Mouse (Mus musculus): ENCODE measurements around the gene Hsdl2. TPM values are rescaled to one million over a fixed set of nuclear protein-coding genes. Genes with fewer than 3 reads are reported as not detected.
"Not testable (repeated sequence)": the region's sequence is repeated elsewhere in the genome, so short reads cannot be mapped to it uniquely, and the experiment has no call there.

Hsdl2 gene
- polyA plus RNA-seq, 1 experiment from 2014 or later = 31.6 TPM

DNA sequence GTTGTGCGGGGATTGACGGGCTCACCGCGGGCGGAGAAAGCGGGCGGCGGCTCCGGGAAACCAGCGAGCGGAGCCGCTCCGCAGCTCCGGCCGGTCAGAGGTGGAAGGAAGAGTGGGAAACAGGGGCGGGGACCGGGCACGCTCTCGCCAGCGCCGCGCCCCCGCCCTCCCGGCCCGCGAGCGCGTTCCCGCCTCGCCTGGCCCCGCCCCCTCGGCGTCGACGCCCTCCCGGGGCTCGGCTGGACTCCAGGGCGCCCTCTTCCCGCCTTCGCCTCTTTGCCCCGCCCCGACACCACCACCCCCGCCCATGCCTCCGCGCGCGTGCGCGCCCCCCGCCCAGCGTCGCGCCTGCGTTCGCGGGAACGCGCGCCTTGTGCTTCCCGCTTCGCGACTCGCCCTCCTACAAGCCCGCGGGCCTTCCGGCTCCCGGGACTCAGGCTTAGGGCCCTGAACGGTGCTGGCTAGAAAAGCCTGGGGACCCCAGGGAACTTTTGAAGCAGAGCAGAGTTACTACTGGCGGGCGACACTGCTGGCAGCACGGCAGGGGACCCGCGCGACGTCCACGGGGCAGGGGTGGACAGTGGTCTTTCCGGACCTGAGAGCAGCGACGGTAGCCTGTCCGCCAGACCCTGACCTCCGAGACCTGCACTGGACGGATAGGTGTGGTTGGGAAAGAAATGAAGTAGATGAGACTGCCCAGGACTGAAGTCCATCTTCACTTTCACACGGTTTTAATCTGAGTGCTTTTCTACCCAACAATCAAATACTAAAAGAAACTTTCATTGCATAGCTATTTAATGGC is 32.0 kb upstream of the Hsdl2 start, which contains the start of gene Ptbp3:
Gene Ptbp3, minus strand, starts transcription at position 190 of the 802 bp plus-strand sequence.
- WGBS = under 1% methylated on average over 50 of the region's 83 CpGs
- peak within 1 kb of the TSS; percentile 88 for H3K4me3 ChIP-seq (replicated peaks)
- peak within 1 kb of the TSS; percentile 77 for H3K9ac ChIP-seq (replicated peaks)
- peak within 1 kb of the TSS; percentile 91 for H3K27ac ChIP-seq
- H3K4me2 ChIP-seq (replicated peaks) = peak within 1 kb of the TSS; percentile 78
- peaks cover 9% of the 10 kb centered on the region; the same call in 1 of the 2 replicates for H3K27me3 ChIP-seq
- H3K36me3 ChIP-seq = no peaks in the 10 kb centered on the region
- ATAC-seq = peak; percentile 95
- no peaks in the 10 kb centered on the region for H3K9me3 ChIP-seq
- peaks cover 17% of the 10 kb centered on the region for H3K4me1 ChIP-seq (replicated peaks)

DNA sequence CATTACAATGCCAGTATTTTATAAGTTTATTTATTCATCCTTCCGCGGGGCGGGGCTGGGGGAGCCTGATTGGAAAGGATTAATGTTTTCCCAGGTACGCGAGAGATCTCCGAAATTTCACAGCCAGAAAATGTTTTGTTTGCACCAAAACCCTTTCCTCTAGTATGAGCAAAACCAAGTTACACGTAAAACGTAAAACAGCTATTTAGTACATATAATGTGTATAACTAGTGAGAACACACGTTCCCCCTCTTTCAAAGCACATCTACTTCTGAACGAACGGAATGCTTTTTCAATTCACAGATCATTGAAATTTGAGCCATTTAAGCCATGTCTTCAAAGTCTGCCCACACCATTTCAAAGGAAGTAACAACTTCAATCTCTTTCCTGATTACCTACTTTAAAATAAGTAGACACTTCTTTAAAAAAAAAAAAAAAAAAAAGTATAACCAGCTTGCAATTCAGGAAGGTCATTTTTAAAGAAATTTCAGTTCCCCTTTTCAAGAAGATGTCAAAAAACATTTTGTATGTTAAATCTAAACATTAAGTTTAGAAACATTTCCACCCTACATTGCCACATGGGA is 31.3 kb upstream of the Hsdl2 start:
- Histone ChIP-seq H3K36me3 (no peaks in the 10 kb centered on the region), H3K9me3 (no peaks in the 10 kb centered on the region), H3K4me3 (replicated peaks) (peak overlapping the region; percentile 88), H3K4me2 (replicated peaks) (peak overlapping the region; percentile 78), H3K9ac (replicated peaks) (peak overlapping the region; percentile 77), H3K27me3 (peaks cover 9% of the 10 kb centered on the region; the same call in 1 of the 2 replicates), H3K4me1 (replicated peaks) (peaks cover 17% of the 10 kb centered on the region), H3K27ac (no peak overlapping the region)
- WGBS = 14% methylated on average over 11 of the region's 11 CpGs
- ATAC-seq = no peak

DNA sequence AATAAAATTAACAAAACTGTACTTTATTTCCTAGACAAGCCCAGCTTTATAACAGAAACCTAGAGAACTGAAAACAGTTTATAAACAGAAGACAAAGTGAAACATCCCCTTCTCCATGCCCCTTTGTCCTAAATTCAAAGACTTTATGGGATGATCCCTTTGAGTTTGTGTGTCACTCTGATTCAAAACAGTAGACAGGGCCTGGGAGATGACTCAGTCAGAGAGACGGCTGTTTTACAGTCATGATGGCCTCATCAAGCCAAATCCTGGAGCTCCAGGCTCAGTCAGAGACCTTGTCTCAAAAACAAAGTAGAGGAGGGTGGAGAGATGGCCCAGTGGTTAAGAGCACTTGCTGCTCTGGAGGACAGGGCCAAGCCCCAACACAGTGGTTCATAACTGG is 29.5 kb upstream of the Hsdl2 start:
- H3K4me3 ChIP-seq (replicated peaks) = no peak overlapping the region
- peaks cover 9% of the 10 kb centered on the region; the same call in 1 of the 2 replicates for H3K27me3 ChIP-seq
- peaks cover 13% of the 10 kb centered on the region for H3K4me1 ChIP-seq (replicated peaks)
- WGBS = 92% methylated on average over 1 of the region's 1 CpGs
- no peak overlapping the region for H3K9ac ChIP-seq (replicated peaks)
- H3K9me3 ChIP-seq = no peaks in the 10 kb centered on the region
- H3K4me2 ChIP-seq (replicated peaks) = no peak overlapping the region
- no peaks in the 10 kb centered on the region for H3K36me3 ChIP-seq
- no peak for ATAC-seq
- H3K27ac ChIP-seq = no peak overlapping the region

- Histone ChIP-seq H3K9me3 (no peaks in the 10 kb centered on the region), H3K27me3 (0 out of 2 replicates have a peak, but pooled peaks cover under 1% of the 10 kb centered on the region), H3K9ac (replicated peaks) (no peak overlapping the region), H3K4me1 (replicated peaks) (peaks cover 7% of the 10 kb centered on the region; the same call in 1 of the 2 replicates), H3K4me3 (replicated peaks) (no peak overlapping the region), H3K4me2 (replicated peaks) (no peak overlapping the region), H3K27ac (no peak overlapping the region), H3K36me3 (no peaks in the 10 kb centered on the region)
- no peak for ATAC-seq
- WGBS = 90% methylated on average over 5 of the region's 5 CpGs
Observed at GRCm38 (mm10) chr4:59552835-59553234, 28.5 kb upstream of the Hsdl2 start.

- no peak for ATAC-seq
- no peaks in the 10 kb centered on the region for H3K27me3 ChIP-seq
- H3K36me3 ChIP-seq = no peaks in the 10 kb centered on the region
- no peak overlapping the region for H3K27ac ChIP-seq
- no peak overlapping the region for H3K9ac ChIP-seq (replicated peaks)
- 75% methylated on average over 3 of the region's 3 CpGs for WGBS
- H3K9me3 ChIP-seq = no peaks in the 10 kb centered on the region
- no peak overlapping the region for H3K4me2 ChIP-seq (replicated peaks)
- no peak overlapping the region for H3K4me3 ChIP-seq (replicated peaks)
- H3K4me1 ChIP-seq (replicated peaks) = 0 out of 2 replicates have a peak, but pooled peaks cover 3% of the 10 kb centered on the region
Observed at GRCm38 (mm10) chr4:59553576-59553975, 27.8 kb upstream of the Hsdl2 start.

DNA sequence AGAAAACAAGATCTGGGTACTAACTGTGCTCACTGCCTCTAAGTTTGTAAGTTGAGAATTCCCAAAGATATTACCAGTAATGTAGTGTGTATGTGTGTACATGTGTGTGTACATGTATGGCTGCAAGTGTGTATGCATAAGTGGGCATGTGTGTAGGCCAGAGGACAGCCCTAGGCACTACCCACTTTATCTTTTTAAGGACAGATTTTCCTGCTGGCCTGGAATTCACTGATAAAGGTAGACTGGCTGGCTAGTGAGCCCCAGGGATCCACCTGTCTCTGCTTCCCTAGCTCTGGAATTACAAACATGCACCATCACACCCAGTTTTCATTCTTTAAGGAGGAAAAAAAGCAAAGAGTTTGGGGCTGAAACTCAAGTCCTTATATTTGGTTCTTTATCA is 26.2 kb upstream of the Hsdl2 start:
- Histone ChIP-seq H3K27me3 (no peaks in the 10 kb centered on the region), H3K4me3 (replicated peaks) (no peak overlapping the region), H3K4me2 (replicated peaks) (no peak overlapping the region), H3K27ac (no peak overlapping the region), H3K4me1 (replicated peaks) (no peaks in the 10 kb centered on the region), H3K36me3 (no peaks in the 10 kb centered on the region), H3K9ac (replicated peaks) (no peak overlapping the region), H3K9me3 (no peaks in the 10 kb centered on the region)
- no peak for ATAC-seq

DNA sequence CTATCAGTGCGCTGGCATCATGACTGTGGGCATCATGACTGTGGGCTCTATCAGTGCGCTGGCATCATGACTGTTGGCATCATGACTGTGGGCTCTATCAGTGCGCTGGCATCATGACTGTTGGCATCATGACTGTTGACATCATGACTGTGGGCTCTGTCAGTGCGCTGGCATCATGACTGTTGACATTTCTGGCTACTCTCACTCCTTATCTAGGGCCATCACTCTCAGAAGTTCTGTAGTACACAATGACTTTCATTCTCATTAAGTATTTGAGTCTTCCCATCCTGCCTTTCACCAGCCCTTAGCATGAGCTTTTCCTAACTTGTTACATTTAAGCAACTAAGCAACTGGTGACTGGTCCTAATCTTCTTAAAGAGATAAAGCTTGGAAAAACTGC is 24.0 kb upstream of the Hsdl2 start:
- H3K4me3 ChIP-seq (replicated peaks); H3K9me3 ChIP-seq; H3K4me1 ChIP-seq (replicated peaks); ATAC-seq; H3K36me3 ChIP-seq; H3K27me3 ChIP-seq; H3K4me2 ChIP-seq (replicated peaks); H3K27ac ChIP-seq; H3K9ac ChIP-seq (replicated peaks): not testable (repeated sequence)
- WGBS = 93% methylated on average over 4 of the region's 4 CpGs

- H3K4me2 ChIP-seq (replicated peaks) = no peak overlapping the region
- H3K9ac ChIP-seq (replicated peaks) = no peak overlapping the region
- H3K36me3 ChIP-seq = no peaks in the 10 kb centered on the region
- no peaks in the 10 kb centered on the region for H3K4me1 ChIP-seq (replicated peaks)
- no peak overlapping the region for H3K4me3 ChIP-seq (replicated peaks)
- ATAC-seq = no peak
- WGBS = 79% methylated on average over 6 of the region's 6 CpGs
- no peak overlapping the region for H3K27ac ChIP-seq
- H3K27me3 ChIP-seq = no peaks in the 10 kb centered on the region
- no peaks in the 10 kb centered on the region for H3K9me3 ChIP-seq
Observed at GRCm38 (mm10) chr4:59558096-59558720, 23.2 kb upstream of the Hsdl2 start.

DNA sequence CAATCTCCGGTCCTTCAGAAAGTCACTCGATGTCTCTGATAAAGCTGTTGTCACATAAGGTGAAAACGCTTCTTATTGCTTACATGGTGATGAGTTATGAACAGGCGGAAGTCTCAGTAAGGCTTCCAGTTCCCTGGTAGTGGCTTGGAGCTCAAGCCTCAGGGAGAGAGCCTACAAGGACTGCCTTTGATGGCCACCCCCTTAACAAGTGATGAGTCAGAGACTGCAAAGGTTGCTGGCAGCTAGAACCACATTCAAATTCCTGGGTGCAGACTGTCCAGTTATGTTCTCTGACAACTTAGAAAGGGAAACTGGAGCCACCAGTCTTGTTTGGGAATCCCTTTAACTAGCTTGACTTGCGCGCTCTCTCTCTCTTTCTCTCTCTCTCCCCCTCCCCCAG is 21.2 kb upstream of the Hsdl2 start:
- H3K36me3 ChIP-seq = no peaks in the 10 kb centered on the region
- no peak overlapping the region for H3K4me2 ChIP-seq (replicated peaks)
- H3K9me3 ChIP-seq = no peaks in the 10 kb centered on the region
- no peaks in the 10 kb centered on the region for H3K27me3 ChIP-seq
- no peak overlapping the region for H3K27ac ChIP-seq
- no peak for ATAC-seq
- H3K9ac ChIP-seq (replicated peaks) = no peak overlapping the region
- WGBS = 93% methylated on average over 6 of the region's 6 CpGs
- H3K4me1 ChIP-seq (replicated peaks) = no peaks in the 10 kb centered on the region
- H3K4me3 ChIP-seq (replicated peaks) = no peak overlapping the region

GRCm38 (mm10) chr4:59564128-59564527 is 17.2 kb upstream of the Hsdl2 start:
- Histone ChIP-seq H3K27ac (no peak overlapping the region), H3K27me3 (no peaks in the 10 kb centered on the region), H3K4me1 (replicated peaks) (no peaks in the 10 kb centered on the region), H3K9me3 (no peaks in the 10 kb centered on the region), H3K36me3 (no peaks in the 10 kb centered on the region), H3K4me2 (replicated peaks) (no peak overlapping the region), H3K9ac (replicated peaks) (no peak overlapping the region), H3K4me3 (replicated peaks) (no peak overlapping the region)
- 84% methylated on average over 3 of the region's 3 CpGs for WGBS
- ATAC-seq = no peak

DNA sequence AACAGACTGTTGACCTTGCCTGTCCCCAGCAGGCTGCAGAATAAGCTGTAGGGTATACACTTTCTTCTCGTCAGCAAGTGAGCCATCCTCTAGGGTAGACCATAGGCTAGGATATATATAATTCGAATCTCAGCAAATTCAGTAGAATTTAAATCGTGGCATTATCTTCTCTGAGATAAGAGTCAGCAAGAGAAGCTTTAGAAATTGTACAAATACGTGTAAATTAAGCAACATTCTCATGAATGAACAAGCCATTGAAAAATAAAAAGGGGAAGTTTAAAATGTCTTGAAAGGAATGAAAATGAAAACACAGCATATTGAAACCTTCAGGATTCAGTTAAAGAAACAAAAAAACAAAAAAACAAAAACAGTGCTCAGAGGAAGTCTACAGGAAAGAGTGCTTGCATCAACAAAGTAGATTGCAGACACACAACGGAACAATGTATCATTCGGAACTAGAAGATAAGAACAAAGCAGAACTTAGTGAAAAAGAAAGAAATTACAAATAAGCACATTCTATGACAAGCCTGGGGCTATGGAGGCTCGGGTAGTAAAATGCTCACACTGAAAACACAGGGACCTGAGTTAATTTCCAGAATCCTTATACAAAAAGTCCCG is 15.7 kb upstream of the Hsdl2 start:
- H3K4me2 ChIP-seq (replicated peaks) = no peak overlapping the region
- no peaks in the 10 kb centered on the region for H3K9me3 ChIP-seq
- H3K4me1 ChIP-seq (replicated peaks) = no peaks in the 10 kb centered on the region
- no peak overlapping the region for H3K27ac ChIP-seq
- no peak overlapping the region for H3K9ac ChIP-seq (replicated peaks)
- WGBS = 80% methylated on average over 8 of the region's 8 CpGs
- H3K27me3 ChIP-seq = no peaks in the 10 kb centered on the region
- no peaks in the 10 kb centered on the region for H3K36me3 ChIP-seq
- no peak for ATAC-seq
- no peak overlapping the region for H3K4me3 ChIP-seq (replicated peaks)

Data from midbrain, embryonic 13.5 days (tissue).